ENCODE assay signal across 14 mouse cellular contexts in genomic region chr12:51972269-51973065, GRCm38 (mm10). TPM values are rescaled to one million over a fixed set of nuclear protein-coding genes. Genes with fewer than 3 reads are reported as not detected.
DNase-seq lines count a peak whose midpoint lies in the region; ATAC-seq and TF ChIP-seq lines count a peak whose summit lies in the region.
"Had no signal": no experiment of that assay in that cellular context is flagged by ENCODE, and none has a peak within 500 bp of the region (broad histone marks: within the 10 kb centered on the region; RNA-seq: fewer than 3 reads in every experiment).

No protein-coding gene starts in this region.

- H3K27ac ChIP-seq in heart, adult 2 months, result no peak overlapping the region; the same call in 1 of the 2 replicates

- 93% methylated on average over 5 of the region's 5 CpGs for WGBS in heart, adult 2 months
- WGBS in lung, adult 2 months, result 78% methylated on average over 5 of the region's 5 CpGs

- H3K36me3 ChIP-seq in heart, adult 2 months (ENCODE audit: control insufficient read depth, insufficient read depth, low read length), result peaks cover 6% of the 10 kb centered on the region; the same call in 1 of the 2 replicates
- H3K36me3 ChIP-seq: embryonic facial prominence, embryonic 13.5 days; heart, embryonic 13.5 days had no signal

- H3K4me3 ChIP-seq in heart, adult 2 months, result no peak overlapping the region
- H3K4me3 ChIP-seq in lung, adult 2 months (replicated peaks; ENCODE audit: extremely low read depth, low read depth, low read length), result no peak overlapping the region

- no peak overlapping the region for H3K9ac ChIP-seq in heart, adult 2 months (ENCODE audit: low read depth, low read length)

- TF ChIP-seq EP300 in heart, adult 2 months (IDR thresholded peaks at IDR 0.05; ENCODE audit: insufficient read depth, low read depth, low read length), result no peak

- no peak for ATAC-seq in granulocyte monocyte progenitor cell, adult 5-6 weeks (replicated peaks; ENCODE audit: poor library complexity, severe bottlenecking)
- ATAC-seq: forebrain, embryonic 16.5 days had no signal

- intact Hi-C loops in heart, adult 2 months (cut with DNase I), result no loop called here
- intact Hi-C loops in heart, postnatal 14 days (cut with DNase I), result no loop called here

- no peak for TF ChIP-seq POLR2A in heart, adult 2 months (IDR thresholded peaks at IDR 0.05; ENCODE audit: insufficient read depth, low read depth, low read length)
- no peak for TF ChIP-seq POLR2A in lung, adult 2 months (IDR thresholded peaks at IDR 0.05; ENCODE audit: borderline replicate concordance, extremely low read depth, low read depth, low read length)
- TF ChIP-seq POLR2A in brain, embryonic 14.5 days (IDR thresholded peaks at IDR 0.05; ENCODE audit: borderline replicate concordance, extremely low read depth, insufficient read depth, insufficient read length, poor library complexity, severe bottlenecking), result no peak

- no peaks in the 10 kb centered on the region for H3K79me2 ChIP-seq in heart, adult 2 months (replicated peaks; ENCODE audit: control insufficient read depth, insufficient read depth, low read length)

- peak; percentile 52 for TF ChIP-seq CTCF in heart, adult 2 months (IDR thresholded peaks at IDR 0.05)
- TF ChIP-seq CTCF in lung, adult 2 months (IDR thresholded peaks at IDR 0.05; ENCODE audit: insufficient read depth, low read length), result 0 out of 2 replicates have a peak, but pooled peaks have one; percentile 10
- peak; percentile 24; the same call in 1 of the 2 replicates for TF ChIP-seq CTCF in brain, embryonic 14.5 days (IDR thresholded peaks at IDR 0.05; ENCODE audit: borderline replicate concordance, extremely low read depth, insufficient read depth, insufficient read length)

- DNase-seq in heart, adult 2 months, result no peak
- DNase-seq in heart, postnatal 14 days, result no peak
- DNase-seq in lung, adult 2 months, result no peak
- DNase-seq in lung, postnatal 14 days, result no peak
- DNase-seq in CD4-positive helper T cell, adult 2 months (ENCODE audit: low read depth, low spot score), result peak; percentile 15
- DNase-seq in brain, embryonic 14.5 days (ENCODE audit: low read depth), result no peak
- DNase-seq in urinary bladder, postnatal 10 days (ENCODE audit: low spot score), result no peak

- H3K4me1 ChIP-seq in heart, adult 2 months (ENCODE audit: control insufficient read depth, insufficient read depth, low read length), result peaks cover 5% of the 10 kb centered on the region
- H3K4me1 ChIP-seq in lung, adult 2 months (ENCODE audit: control insufficient read depth, insufficient read depth, low read length), result peaks cover 3% of the 10 kb centered on the region

- H3K27me3 ChIP-seq in heart, adult 2 months (ENCODE audit: control insufficient read depth, insufficient read depth, low read length), result no peaks in the 10 kb centered on the region
- H3K27me3 ChIP-seq: embryonic facial prominence, embryonic 13.5 days; heart, embryonic 13.5 days had no signal

RNA-seq across cellular contexts. Expression of gene Heatr5a, which starts 1.3 kb away (rescaled TPM):
- 10 to 100 TPM; 20.6 to 21.4 TPM for total RNA-seq in heart, adult 2 months (2021)
- 23.6 and 47.9 TPM in 2 replicates for polyA plus RNA-seq in heart, adult 2 months (2012; rRNA removed)
- total RNA-seq in heart, postnatal 14 days (2021), result 10 to 100 TPM; 18.0 to 19.8 TPM
- polyA plus RNA-seq in lung, adult 2 months (2012; rRNA removed), result 35.0 and 50.4 TPM in 2 replicates
- polyA plus RNA-seq in brain, embryonic 14.5 days (2012; rRNA removed), result 14.9 and 18.6 TPM in 2 replicates
- 34.3 and 38.0 TPM in 2 replicates for total RNA-seq in granulocyte monocyte progenitor cell, adult 5-6 weeks (2014; fragmentation: Nextera tagmentation)
- total RNA-seq in granulocyte monocyte progenitor cell, adult 5-6 weeks (2017), result 27.4 and 28.1 TPM in 2 replicates

RNA-seq across cellular contexts. Expression of gene Dtd2, which starts 33.8 kb away (rescaled TPM):
- 1 to 10 TPM; 4.4 to 5.5 TPM for total RNA-seq in heart, adult 2 months (2021)
- polyA plus RNA-seq in heart, adult 2 months (2012; rRNA removed), result 3.9 and 5.9 TPM in 2 replicates
- 1 to 10 TPM; 5.0 TPM for total RNA-seq in heart, postnatal 14 days (2021)
- 4.6 and 6.8 TPM in 2 replicates for polyA plus RNA-seq in lung, adult 2 months (2012; rRNA removed)
- polyA plus RNA-seq in brain, embryonic 14.5 days (2012; rRNA removed), result 10.3 and 13.5 TPM in 2 replicates
- total RNA-seq in granulocyte monocyte progenitor cell, adult 5-6 weeks (2014; fragmentation: Nextera tagmentation), result 7.3 and 13.8 TPM in 2 replicates
- total RNA-seq in granulocyte monocyte progenitor cell, adult 5-6 weeks (2017), result 14.1 and 16.8 TPM in 2 replicates

RNA-seq across cellular contexts. Expression of gene Gpr33, which starts 55.4 kb away (rescaled TPM):
- total RNA-seq in heart, adult 2 months (2021), result not detected
- not detected in 2 replicates for polyA plus RNA-seq in heart, adult 2 months (2012; rRNA removed)
- not detected for total RNA-seq in heart, postnatal 14 days (2021)
- 0.40 and 0.62 TPM in 2 replicates for polyA plus RNA-seq in lung, adult 2 months (2012; rRNA removed)
- polyA plus RNA-seq in brain, embryonic 14.5 days (2012; rRNA removed), result not detected in 2 replicates
- not detected in 2 replicates for total RNA-seq in granulocyte monocyte progenitor cell, adult 5-6 weeks (2014; fragmentation: Nextera tagmentation)
- total RNA-seq in granulocyte monocyte progenitor cell, adult 5-6 weeks (2017), result not detected in 2 replicates
- total RNA-seq: adrenal gland, postnatal 4 days; ES-E14 had no signal
- polyA plus RNA-seq: embryonic facial prominence, embryonic 13.5 days; forebrain, embryonic 16.5 days; heart, embryonic 13.5 days; liver, embryonic 16.5 days had no signal
